Mouse (Mus musculus) left cerebral cortex, adult 9 months (tissue): ENCODE results near the gene Clptm1l.

Experiments
- DNase-seq, 2 experiments: peaks; one replicate each; pipeline ENCODE4 v3.0.0; 2022; ENCODE audit warnings: low spot score in 2 of 2

Clptm1l gene

DNA sequence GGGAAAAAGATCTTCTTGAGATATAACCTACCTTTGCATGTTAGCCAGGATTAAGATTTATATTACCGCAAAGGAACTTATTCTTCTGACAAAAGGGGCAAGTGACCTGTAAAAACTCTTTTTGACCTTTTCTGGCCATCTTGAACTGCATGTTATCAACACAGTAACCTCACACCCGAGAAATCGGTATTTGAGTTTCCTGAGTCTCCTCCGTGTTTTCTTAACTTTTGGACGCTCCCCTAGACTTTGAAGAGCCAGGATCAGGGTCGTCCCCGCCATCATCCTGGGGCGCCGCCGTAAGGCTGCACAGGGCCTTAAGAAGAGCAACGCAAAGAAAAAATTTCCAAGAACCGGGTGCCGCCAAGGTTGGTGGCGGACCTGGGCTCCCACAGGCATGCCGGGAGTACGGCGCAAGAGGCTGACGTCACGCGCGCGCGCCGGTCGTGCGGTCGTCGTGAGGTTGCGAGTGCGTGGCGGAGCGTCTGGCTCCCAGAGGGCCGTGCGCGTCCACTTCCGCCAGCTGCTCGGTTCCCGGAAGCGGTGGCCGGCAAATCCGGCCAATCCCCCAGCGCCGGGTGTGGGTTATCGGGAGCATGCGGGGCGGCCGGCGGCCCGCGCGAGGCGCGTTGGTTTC lies at the start of gene Clptm1l:
Clptm1l (plus strand) TSS at position 485 of the 634 bp plus-strand sequence.
- peak; percentile 92 to 97 for DNase-seq

- DNase-seq: no peak
These were observed 39.6 kb upstream of the Clptm1l start for GRCm38 (mm10) chr13:73564201-73564600.

DNA sequence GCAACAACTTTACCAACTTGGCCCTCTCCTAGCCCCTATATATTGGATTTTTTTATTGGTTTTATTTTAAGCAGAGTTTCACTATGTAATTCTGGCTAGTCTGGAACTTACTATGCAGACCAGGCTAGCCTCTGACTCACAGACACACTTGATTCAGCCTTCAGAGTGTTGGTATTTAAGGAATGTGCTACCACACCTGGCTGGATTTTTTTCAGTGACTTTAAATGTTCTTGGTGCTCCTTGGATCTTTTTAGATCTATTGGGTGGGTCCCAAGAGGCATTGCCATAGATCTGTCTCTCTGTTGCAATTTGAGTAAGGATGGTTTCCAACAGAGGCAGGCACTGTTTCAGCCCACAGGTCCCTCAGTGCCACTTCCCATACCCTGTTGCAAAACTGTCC lies 28.8 kb upstream of the Clptm1l start:
- no peak for DNase-seq

DNA sequence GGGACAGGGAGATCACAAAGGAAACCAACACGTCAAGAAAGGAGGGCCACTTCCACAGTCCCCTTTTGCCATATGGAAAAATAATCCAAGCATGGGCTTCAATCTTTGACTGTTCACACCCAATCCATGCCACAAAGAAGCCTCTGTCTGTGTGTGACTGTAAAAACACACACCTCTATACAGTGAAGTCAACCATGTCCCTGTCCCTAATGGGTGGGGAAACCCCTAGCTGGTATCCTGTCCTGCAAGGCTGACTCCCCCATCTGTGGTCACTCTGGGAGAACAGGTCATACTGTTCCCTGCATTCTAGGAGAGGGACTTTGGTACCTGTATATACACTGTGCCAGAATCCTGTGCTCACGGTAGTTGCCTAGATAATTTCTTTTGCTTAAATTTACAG lies 26.5 kb upstream of the Clptm1l start:
- no peak for DNase-seq

GRCm38 (mm10) chr13:73591488-73591887 lies 12.3 kb upstream of the Clptm1l start:
- DNase-seq: no peak

DNA sequence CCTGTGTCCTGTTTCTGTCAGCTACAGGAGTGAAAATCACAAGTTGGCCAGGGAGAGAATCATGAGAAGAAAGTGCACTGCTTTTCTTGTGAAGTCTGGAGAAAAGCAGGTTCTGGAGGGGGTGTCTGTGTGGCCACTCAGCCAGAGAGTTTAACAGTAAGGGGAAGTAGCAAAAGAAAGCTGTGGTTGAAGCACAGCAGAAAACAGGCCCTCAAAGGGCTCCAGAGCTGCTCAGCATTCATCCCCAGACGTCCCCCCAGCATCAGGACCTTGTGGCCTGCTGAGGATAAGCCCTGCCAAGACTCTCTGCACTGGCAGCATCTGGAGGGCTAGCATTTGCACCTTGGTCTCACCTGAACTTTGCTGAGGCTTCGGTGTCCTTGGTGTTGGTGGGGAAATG lies 11.3 kb upstream of the Clptm1l start:
- DNase-seq: no peak

DNA sequence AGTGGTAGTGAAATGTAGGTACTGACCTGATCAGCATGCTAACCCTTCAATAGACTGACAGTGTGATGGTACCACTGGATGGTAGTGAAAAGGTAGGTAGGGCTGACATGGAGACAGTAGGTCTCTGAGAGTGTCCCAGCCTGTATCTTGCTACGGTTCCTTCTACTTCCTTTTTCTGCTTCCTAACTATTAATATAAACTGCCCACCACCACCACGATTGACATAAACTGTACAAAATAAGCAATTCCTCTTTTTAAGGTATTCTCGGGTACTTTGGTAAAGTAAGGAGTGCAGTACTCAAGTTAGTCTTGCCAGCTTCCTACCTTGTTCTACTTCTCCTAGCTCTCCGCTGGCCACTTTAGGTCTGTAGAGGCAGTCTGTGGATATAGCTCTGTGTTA lies 7.5 kb upstream of the Clptm1l start:
- no peak for DNase-seq

GRCm38 (mm10) chr13:73600217-73600616 lies 3.6 kb upstream of the Clptm1l start:
- no peak for DNase-seq

DNA sequence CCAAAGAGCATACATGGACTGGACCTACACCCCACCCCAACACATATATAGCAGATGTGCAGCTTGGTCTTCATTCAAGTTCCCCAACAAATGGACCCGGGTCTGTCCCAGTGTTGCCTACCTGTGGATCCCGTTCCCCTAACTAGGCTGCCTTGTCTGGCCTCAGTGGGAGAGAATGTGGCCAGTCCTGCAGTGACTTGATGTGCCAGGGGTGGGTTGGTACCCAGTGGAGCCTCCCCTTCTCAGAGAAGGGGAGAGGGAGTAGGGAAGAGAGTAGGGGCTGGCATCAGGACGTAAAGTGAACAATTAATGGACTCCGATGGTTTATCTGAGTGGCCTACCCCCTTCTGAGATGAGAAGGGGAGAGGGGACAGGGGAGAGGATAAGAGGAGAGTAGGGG lies 760 bp upstream of the Clptm1l start:
- no peak for DNase-seq

GRCm38 (mm10) chr13:73604156-73604957 lies 551 bp downstream of the Clptm1l start:
- DNase-seq: peak in 1 of 2 experiments; percentile 31

DNA sequence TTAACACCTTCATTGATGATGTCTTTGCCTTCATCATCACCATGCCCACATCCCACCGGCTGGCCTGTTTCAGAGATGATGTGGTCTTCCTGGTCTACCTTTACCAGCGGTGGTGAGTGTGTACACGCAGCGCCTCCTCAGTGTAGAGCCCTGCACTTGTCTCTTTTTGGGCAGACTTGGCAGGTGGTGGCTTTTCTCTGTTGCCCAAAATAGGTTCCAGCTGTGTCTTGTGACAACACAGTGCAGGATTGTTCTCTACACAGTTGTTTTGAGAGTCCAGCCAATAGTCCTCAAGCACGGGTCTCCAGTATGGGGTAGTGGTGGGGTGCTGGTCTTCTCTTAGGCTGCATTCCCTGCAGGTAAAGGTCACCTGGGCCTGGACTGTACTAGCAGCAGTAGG lies 14.6 kb downstream of the Clptm1l start:
- DNase-seq: no peak

DNA sequence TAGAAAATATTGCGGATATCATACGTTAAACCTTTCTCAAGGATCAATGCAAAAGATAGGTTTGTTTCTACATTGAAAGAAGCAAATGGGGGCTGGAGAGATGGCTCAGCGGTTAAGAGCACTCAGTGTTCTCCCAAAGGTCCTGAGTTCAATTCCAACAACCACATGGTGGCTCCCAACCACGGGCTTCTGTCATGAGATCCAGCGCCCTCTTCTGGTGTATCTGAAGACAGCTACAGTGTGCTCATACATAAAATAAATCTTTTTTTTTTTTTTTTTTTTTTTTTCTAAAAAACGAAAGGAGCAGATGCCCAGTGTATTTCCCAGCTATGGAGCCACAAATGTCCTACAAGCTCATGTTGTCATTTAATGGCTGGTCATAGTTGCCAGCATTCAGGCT lies 16.8 kb downstream of the Clptm1l start:
- DNase-seq: no peak

DNA sequence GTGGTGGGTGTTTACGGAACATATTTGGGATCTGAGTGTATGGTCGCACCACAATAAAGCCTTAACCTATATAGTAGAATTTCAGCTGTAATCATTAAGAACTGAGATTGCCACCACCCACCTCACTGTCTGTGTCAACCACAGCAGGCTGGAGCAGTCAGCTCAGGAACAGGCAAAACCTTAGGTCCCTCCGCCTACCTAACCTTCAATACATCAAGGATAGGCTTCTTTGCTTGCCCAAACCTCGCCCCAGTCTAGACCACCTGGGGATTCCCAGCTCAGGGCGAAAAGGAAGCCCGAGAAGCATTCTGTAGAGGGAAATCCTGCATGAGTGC lies 22.6 kb downstream of the Clptm1l start:
- no peak for DNase-seq

DNA sequence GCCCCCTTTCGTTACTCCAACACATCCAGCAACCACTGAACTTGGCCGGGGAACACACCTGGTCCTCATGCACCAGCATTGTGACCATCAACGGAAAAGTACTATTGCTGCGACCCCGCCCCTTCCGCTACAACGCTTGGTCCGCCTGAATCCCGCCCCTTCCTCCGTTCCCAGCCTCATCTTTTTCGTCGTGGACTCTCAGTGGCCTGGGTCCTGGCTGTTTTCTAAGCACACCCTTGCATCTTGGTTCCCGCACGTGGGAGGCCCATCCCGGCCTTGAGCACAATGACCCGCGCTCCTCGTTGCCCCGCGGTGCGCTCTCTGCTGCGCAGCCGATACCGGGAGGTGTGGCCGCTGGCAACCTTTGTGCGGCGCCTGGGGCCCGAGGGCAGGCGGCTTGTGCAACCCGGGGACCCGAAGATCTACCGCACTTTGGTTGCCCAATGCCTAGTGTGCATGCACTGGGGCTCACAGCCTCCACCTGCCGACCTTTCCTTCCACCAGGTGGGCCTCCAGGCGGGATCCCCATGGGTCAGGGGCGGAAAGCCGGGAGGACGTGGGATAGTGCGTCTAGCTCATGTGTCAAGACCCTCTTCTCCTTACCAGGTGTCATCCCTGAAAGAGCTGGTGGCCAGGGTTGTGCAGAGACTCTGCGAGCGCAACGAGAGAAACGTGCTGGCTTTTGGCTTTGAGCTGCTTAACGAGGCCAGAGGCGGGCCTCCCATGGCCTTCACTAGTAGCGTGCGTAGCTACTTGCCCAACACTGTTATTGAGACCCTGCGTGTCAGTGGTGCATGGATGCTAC lies 23.1 kb downstream of the Clptm1l start, which contains the start of gene Tert:
Tert (plus strand) TSS at position 167 of the 805 bp plus-strand sequence.
- DNase-seq: peak in 1 of 2 experiments; percentile 43

GRCm38 (mm10) chr13:73628586-73629113 lies 24.8 kb downstream of the Clptm1l start:
- no peak for DNase-seq

- DNase-seq: no peak
These were observed 28.0 kb downstream of the Clptm1l start for GRCm38 (mm10) chr13:73631837-73632236.

- DNase-seq: no peak
These were observed 34.0 kb downstream of the Clptm1l start for GRCm38 (mm10) chr13:73637826-73638225.

DNA sequence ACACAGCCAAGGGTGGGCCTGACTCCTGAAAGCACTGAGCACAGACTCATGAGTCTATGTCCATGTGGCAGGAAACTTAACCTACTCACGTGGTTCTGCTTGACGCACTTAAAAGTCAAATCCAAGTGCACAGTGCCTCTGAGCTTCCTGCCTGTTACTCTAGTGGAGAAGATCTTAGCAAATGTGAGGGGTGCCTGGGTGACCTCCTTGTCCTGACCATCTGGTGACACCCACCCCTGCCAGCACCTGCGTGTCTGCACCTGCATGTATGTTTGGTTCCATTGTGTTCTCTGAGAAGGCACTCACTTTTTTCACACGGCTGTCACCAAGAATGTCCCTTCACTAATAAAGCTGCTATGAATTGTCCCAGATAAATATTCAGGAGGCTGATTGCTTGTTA lies 37.5 kb downstream of the Clptm1l start:
- no peak for DNase-seq

DNA sequence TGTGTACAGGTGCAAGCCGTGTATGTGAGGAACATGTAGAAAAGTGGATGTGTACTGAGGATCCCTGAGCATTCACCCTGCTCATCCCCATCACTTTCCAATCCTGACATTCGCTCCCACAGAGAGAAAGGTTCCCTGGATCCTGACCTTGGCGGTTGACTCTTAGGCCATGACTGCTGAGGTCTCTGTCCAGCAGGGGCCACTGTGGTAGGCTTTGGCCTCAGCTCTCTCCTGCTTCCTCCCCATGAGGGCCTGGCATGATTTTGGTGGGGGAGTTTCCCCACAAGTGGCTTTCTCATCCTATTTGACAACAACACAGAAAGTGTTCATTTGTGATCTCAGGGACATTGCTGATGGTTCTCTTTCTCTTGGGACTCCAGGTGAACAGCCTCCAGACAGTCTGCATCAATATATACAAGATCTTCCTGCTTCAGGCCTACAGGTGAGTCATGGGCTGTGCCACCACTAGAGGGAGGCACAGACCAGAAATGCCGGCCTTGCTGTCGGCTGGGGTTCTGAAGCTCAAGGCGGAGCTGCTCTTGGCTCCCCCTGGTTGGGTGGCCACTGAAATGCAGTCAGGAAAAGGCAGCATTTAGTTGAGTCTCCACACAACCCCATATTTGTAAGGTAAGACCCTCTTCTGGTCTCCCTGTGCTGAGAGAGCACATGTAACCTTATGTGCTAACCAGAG lies 42.7 kb downstream of the Clptm1l start:
- peak in 1 of 2 experiments; percentile 57 for DNase-seq

GRCm38 (mm10) chr13:73653266-73653665 lies 49.5 kb downstream of the Clptm1l start:
- no peak for DNase-seq

DNA sequence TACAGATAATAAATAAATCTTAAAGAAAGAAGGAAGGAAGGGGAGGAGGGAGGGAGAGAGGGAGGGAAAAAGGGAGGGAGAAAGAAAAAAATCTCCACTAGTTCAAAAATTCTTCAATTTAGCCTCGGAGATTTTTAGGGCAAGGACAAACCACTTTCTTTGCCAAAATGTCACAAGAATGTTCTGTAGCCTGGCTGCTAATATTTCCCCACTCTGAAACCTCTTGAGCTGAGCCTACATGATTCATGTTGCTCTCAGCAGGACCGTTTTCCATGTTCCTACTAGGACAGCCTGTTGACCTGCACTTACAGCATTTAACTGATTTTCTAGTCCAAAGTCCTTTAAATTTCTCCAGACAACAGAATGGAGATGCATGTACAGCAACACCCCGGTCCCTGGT lies 51.2 kb downstream of the Clptm1l start:
- no peak for DNase-seq

DNA sequence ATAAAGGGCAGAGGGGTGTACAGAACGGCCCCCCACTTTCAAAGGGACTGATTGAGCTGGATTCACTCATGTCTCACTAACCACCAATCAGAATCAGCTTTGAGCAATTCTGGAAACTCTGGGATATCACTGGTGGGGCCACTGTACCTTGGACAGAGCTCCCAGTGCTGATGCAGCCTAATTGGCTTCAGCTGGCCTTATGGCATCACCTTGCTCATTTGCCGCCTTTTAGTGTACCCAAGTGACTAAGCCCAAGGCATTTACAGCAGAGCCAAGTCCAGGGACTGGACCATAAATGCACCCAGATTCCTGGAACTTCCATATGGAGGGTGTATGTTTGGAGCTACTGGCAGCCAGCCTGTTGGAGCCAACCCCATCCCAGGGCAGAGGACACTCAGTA lies 55.1 kb downstream of the Clptm1l start:
- DNase-seq: no peak
